Mouse (Mus musculus): ENCODE measurements around the gene Ppp4r2.
"Not testable (repeated sequence)": the region's sequence is repeated elsewhere in the genome, so short reads cannot be mapped to it uniquely, and the experiment has no call there.

Gene Ppp4r2

DNA sequence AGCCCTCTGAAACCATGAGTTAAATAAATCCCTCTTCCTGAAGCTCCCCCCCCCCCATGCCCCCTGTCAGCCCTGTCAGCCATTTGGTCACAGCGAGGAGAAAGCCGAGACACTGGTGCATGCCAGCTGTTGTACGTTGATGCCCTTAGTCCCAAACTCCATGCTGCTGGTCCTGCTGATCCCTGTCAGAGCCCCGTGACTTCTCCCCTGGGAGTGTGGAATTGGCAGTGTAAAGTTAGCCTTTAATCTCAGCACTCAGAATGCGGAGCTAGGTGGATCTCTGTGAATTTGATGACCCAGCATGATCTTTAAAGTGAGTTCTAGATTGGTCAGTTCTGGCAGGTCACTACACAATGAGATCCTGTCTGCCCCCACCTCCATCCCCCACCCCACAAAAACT, 3.7 kb upstream of the Ppp4r2 start:
- in situ Hi-C loops (cut with MboI; ENCODE audit: low sequenced_read_pairs): no loop called here

DNA sequence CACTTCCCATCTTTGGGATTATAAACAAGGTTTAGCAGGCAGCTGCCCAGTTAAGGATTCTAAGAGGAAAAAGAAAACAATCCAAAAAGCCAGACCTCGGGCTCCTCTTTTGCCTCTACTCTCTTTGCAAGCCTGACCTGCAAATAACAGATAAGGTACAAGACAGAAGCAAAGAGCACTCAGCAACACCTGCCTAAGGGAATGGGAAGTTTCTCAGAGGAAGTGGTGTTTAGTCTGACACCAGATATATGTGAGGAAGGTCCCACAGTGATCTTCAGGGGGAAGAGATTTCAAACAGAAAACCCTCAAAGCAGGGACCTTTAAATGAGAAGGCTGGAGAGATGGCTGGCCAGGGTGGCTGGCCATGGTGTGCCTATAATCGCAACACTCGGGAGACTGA, 2.2 kb upstream of the Ppp4r2 start:
- in situ Hi-C loops (cut with MboI; ENCODE audit: low sequenced_read_pairs): no loop called here

DNA sequence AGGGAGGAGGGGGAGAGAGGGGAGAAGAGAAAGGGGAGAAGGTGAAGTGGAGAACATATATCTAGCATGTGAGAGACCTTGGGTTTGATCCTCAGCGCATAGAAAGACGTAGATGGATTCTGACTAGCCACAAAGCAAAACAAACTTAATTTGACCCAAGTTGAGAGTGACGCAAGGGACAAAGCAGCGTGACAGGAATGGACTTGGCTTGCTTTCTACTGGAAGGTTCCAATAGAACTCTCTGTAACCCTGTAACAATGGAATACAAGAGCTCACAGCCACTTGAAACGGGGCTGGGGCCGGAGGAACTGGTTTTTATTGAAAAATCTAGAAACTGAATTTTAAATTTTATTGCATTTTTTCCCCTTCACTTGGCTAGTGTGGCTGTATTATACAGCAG, 1.7 kb upstream of the Ppp4r2 start:
- in situ Hi-C loops (cut with MboI; ENCODE audit: low sequenced_read_pairs): no loop called here

DNA sequence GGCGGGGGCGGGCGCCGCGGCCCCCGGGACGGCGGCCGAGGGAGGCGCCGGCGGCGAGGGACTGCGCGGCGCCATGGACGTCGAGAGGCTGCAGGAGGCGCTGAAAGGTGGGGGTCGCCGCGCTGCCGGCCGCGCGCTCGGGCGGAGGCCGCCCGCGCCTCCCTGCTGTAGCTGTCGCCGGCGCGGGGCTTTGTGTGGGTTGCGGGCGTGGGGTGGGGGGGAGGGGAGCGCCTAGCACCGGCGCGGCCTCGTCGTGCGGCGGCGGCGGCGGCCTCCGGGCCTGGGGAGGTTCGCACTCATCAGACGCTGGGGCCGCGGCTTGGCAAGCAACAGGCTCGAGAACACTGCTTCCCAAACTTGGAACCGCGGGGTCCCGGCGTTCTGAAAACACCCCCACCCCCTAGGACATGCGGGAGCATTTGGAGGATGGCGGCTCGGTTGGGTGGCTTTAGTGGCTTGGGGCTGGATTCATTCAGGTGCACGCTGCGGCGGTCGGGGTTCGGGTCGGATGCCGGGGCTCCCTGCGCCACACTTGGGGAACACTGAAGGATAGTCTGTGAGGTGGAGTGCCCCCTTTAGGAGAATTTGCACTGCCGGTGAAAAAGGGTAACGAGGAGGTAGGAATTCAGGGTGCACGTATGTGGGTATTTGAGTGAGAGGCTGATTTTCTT, 524 bp downstream of the Ppp4r2 start:
- in situ Hi-C loops (cut with MboI; ENCODE audit: low sequenced_read_pairs): no loop called here

DNA sequence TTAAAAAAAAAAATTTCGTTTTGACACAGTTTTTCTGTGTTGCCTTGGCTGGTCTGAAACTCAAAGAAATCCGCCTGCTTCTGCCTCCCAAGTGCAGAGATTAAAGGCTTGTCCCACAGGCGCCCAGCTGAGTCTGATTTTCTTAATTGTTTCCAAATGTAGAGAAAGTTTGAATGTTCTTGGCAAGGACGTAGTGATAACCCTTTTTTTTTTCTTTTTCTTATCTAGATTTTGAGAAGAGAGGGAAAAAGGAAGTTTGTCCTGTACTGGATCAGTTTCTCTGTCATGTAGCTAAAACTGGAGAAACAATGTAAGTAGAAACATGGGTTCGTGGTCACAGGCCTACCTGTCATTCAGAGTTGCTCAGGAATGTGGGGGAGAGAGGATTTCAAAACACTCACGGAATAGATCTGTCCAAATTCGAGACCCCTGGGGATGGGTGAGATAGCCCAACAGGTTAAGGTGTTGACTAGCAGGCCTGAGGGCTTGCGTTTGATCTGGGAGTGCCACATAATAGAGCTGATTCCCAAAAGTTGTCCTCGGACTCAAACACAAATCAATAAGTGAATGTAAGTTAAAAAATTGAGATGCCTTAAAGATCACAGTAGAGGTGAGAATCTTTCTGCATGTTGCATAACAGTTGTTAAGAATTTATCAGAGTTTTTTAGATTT, 1.2 kb downstream of the Ppp4r2 start:
- in situ Hi-C loops (cut with MboI; ENCODE audit: low sequenced_read_pairs): no loop called here

DNA sequence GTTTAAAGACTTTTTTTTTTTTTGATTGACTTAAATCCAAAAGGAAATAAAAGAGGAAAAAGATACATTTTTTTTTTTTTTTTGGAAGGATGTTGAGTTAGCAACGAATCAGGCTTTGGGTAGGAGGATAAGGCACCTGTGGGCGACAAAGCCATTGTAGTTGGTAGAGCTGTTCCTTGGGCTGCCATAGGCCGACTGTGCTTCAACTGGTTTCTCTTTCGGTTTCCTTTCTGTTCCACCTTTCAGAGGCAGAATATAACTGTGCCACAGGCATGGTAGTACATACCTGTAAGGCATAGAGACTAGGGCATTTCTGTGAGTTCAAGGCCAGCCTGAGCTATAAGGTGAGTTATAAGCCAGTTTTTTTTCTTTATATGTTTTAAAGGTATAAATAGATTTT, 11.6 kb downstream of the Ppp4r2 start:
- in situ Hi-C loops (cut with MboI; ENCODE audit: low sequenced_read_pairs): no loop called here

DNA sequence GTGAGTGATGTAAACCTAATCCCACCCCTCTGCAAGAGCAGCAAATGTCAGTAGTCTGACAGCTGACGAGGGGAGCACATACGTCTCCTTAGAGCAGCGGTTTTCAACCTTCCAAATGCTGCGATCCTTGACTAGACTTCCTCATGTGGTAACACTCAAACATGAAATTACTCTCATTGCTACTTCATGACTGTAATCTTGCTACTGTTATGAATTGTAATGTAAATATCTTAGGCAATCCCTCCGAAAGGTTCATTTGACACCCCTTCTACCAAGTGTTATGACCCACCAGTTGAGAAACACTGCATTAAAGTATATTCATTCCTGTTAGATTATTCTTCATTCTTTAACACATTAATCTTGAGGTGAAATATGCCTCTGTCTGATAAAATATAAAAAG, 13.8 kb downstream of the Ppp4r2 start:
- in situ Hi-C loops (cut with MboI; ENCODE audit: low sequenced_read_pairs): no loop called here

DNA sequence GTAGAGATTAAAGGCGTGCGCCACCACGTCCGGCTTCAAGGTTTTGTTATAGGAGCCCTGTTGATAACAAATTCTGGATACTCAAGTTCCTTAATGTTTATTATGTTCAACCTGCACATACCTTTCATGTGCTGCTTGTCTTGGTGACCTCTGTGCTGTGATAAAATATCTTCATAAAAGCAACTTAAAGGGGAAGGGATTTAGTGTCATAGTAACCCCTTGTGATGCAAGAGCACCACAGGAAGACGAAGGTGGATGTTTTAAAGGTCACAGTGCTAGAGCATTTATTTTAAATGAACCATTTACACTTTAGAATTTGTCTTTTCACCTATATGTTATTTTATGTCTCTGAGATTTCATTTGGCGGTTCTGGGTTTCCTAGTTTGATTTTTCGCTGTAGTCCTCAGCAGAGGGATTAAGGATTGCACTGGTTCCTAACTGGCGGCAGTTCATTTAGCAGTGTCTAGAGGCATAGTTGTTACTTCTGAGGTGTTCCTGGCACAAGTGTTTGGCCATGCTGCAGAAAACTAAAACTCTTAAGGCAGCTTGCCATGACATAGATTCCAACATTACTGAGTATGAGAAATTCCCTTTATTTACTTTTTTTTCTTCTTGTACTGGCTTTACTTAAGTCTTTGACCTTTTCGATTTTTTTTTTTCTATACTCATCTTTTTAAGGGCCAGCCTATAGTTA, 15.4 kb downstream of the Ppp4r2 start:
- in situ Hi-C loops (cut with MboI; ENCODE audit: low sequenced_read_pairs): no loop called here

DNA sequence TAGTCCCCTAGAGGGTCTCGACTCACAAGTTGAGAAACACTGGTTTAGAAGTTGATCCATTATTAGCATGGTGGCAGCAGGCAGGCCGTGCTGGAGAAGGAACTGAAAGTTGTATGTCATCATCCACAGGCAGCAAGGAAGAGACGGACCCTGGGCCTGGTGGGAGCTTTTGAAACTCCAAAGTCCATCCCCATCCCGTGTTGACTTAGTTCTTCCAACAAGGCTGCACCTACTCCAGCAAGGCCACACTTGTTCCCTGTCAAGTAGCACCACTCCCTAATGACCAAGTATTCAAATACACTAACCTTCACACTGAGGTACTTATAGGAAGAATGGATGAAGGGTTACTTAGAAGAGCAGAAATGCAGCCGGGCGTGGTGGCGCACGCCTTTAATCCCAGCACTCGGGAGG, 17.3 kb downstream of the Ppp4r2 start:
- in situ Hi-C loops (cut with MboI; ENCODE audit: low sequenced_read_pairs): no loop called here

DNA sequence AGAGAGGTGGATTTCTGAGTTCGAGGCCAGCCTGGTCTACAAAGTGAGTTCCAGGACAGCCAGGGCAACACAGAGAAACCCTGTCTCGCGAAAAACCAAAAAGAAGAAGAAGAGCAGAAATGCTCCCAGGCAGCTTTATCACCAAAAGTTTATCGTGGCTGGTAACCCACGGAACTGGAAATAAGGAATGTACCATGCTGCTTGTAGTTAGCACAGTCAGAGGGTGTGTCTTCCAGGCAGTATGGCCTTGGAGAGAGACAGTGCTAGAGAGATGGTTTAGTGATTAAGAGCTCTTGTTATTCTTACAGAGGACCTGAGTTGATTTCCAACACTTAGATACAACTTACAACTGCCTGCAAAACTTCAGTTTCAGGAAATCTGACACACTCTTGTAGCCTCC, 17.7 kb downstream of the Ppp4r2 start:
- in situ Hi-C loops (cut with MboI; ENCODE audit: low sequenced_read_pairs): no loop called here

DNA sequence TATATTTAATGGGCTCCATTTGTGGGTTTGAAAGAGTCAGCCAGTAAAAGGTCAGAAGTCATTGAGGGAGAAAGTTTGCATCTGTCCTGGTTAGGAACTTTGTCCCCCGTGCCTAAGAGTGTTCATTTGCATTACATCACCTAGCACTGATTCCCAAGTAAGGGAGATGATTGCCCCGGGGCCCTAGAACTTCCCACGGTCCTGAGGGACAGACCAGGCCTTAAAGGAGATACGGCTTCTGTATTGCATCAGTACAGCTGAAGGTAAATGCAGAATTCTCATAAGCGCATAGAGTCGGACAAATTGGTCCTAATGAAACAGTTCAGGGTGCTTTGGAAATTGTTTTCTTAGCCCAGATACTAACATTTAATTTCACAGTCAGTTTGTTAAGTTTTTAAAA, 31.9 kb downstream of the Ppp4r2 start:
- in situ Hi-C loops (cut with MboI; ENCODE audit: low sequenced_read_pairs): no loop called here

DNA sequence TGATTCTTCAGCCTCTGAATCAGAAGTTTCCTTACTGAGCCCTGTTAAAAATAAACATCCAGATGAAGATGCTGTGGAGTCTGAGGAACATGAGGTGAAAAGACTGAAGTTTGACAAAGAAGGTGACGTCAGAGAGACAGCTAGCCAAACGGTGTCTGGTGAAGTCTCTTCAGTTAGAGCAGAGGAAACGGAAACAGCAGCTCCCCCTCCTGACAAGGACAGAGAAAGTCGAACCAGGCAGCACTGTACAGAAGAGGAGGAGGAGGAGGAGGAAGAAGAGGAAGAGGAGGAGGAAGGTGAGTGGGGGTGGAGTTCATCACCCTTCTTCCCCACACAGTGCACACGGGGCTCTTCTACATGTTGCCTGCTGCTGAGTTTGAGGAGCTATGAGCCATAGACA, 32.4 kb downstream of the Ppp4r2 start:
- in situ Hi-C loops (cut with MboI; ENCODE audit: low sequenced_read_pairs): not testable (repeated sequence)

DNA sequence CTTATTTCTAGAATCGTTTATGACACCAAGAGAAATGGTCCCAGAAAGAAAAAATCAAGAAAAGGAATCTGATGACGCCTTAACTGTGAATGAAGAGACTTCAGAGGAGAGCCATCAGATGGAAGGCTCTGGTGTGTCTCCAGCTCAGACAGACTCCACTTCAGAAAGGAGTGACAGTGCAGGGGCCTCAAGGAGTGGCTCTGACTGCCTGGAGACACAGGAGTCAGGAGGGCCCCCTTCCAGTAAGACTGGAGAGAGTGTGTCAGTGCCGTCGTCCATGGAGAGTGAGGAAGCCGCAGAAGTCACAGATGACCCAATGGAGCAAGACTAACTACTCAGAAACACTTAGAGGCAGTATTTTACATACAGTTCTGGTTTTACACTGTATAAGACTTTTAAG, 32.8 kb downstream of the Ppp4r2 start:
- in situ Hi-C loops (cut with MboI; ENCODE audit: low sequenced_read_pairs): not testable (repeated sequence)

DNA sequence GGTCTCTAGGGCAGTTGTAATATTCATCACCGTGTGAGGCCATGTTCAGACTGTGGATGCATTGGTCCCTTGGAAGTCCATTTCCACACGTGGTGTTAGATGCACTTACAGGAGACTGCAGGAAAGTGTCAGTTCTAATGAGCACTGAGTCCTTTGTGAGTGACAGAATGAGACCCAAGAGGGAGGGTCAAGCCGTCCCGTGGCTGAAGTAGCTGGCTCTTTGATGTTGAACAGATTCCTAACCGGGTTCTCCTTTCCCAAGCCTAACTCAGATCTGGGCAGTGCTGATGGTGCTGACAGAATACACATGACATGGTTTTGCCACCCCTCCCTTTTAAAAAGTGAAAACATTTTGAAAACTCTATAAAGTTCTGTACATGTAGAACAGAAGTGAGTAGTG, 35.4 kb downstream of the Ppp4r2 start:
- in situ Hi-C loops (cut with MboI; ENCODE audit: low sequenced_read_pairs): no loop called here

DNA sequence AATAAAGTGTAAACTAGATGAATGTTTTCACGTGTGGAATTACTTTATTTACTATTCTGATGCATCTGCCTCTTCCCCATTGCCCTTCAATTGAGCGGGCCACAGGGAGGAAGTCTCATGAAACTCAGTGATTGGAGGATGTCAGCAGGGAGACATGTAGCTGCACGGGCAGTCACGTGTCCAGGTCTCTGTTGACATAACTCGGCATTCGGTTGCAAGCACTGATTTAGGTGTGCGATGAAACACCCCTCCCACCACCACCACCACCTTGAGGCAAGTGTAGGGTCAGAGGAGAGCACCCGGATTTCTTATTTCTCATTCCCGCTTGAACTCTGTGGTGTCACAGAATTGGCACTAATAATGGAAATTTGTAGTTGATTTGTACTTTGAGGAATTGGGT, 36.5 kb downstream of the Ppp4r2 start:
- in situ Hi-C loops (cut with MboI; ENCODE audit: low sequenced_read_pairs): loop anchor here (10.0 kb wide), 1 partner anchor 195 kb away; the partner anchor contains the start of gene Shq1

DNA sequence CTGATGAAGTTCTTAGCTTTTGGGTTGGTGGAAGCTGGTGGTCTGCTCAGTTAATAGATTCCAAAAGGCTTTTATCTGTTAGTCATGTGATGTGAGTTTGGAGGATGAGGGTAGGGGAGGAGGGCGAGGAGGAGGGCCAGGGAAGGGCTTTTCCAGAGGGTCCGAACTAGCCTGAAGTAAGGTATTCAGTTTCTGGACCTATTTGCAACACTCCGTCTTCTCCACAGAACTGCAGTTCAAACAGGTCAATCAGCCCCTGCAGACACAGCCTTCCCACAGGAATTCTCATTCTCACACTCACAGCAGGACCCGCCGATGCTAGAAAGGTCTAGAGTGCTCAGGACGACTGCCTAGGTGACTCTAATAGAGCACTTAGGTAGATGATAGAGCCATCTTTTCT, 39.8 kb downstream of the Ppp4r2 start:
- in situ Hi-C loops (cut with MboI; ENCODE audit: low sequenced_read_pairs): loop anchor here (10.0 kb wide), 1 partner anchor 198 kb away; the partner anchor contains the start of gene Shq1

DNA sequence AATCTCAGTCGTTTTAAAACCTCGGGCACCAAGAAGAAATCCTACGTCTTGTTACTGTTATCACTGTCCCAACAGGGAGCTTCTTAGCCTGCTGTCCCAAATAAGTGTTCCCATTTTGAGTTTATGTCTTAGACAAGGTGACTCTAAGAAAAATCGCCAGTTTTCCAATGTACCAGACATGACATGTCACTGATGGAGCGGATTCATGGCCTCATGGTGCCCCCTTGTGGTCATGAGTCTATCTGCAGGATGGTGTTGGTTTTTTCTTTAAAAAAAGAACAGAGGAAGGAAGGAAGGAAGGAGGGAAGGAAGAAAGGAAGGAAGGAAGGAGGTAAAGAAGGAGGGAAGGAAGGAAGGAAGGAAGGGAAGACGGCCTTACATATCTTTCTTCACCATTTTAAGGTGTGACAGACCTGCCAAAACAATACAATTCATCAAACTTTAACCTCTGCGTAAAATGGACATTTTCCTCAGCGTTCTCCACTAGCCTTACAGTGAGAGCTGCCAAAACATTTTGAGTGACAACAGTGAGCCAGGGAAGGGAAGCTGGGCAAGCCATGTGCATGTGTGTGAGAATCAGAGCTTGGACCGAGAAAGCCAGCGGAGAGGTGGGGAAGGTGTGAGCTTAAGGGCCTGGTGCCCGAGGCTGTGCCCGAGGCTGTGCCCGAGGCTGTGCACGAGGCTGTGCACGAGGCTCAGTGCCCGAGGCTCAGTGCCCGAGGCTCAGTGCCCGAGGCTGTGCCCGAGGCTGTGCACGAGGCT, 42.6 kb downstream of the Ppp4r2 start:
- in situ Hi-C loops (cut with MboI; ENCODE audit: low sequenced_read_pairs): loop anchor here (10.0 kb wide), 1 partner anchor 201 kb away; the partner anchor contains the start of gene Shq1

DNA sequence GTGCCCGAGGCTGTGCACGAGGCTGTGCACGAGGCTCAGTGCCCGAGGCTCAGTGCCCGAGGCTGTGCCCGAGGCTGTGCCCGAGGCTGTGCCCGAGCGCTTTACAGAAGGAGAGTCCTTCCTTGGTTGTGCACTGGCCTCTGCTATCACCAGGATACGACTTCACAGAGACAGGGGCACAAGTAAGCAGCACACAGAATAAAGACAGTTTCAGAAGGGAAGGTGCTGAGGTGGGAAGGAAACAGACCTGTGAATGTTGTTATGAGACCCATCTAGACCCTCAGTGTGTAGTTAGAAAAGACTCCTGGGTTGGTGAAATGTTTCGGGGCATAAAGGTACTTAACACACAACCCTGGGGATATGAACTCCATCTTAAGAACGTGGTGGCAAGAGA, 43.2 kb downstream of the Ppp4r2 start:
- in situ Hi-C loops (cut with MboI; ENCODE audit: low sequenced_read_pairs): loop anchor here (10.0 kb wide), 1 partner anchor 202 kb away; the partner anchor contains the start of gene Shq1

DNA sequence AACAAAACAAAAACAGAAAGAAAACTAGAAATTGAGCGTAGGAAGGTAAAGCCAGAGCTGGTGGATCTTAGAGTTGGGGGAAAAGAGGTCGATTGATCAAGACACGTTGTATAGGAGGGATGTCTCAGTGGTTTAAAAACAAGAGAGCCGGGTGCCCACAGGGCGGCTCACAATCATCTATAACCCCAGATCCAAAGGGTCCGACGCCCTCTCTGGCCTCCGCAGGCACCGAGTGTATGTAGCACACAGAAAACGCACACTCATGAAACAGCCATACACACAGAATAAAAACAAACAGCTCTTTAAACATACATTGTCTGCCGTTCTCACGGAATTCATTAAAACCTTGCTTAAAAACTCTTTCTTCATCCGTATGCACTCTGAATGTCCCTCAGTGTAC, 45.1 kb downstream of the Ppp4r2 start:
- in situ Hi-C loops (cut with MboI; ENCODE audit: low sequenced_read_pairs): loop anchor here (10.0 kb wide), 1 partner anchor 204 kb away; the partner anchor contains the start of gene Shq1

DNA sequence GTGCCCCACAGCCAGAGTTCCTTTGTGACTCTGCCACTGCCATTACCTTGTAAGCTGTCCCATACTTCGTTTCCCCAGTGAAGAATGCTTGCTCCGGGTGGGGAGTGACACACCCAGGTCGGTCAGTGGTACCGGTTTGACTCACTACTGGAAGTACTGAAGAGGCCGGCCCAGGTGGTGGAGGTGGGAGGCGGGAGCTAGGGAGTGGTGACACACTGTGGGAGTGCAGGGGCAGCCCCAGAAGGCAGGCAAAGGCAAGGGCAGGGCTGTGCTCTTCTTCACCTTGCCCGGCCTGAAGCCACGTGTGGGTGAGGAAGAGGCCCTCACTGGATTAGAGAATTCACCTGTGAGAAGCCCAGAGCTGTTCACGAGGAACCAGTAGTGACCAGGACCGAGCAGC, 46.2 kb downstream of the Ppp4r2 start:
- in situ Hi-C loops (cut with MboI; ENCODE audit: low sequenced_read_pairs): loop anchor here (10.0 kb wide), 1 partner anchor 205 kb away; the partner anchor contains the start of gene Shq1

DNA sequence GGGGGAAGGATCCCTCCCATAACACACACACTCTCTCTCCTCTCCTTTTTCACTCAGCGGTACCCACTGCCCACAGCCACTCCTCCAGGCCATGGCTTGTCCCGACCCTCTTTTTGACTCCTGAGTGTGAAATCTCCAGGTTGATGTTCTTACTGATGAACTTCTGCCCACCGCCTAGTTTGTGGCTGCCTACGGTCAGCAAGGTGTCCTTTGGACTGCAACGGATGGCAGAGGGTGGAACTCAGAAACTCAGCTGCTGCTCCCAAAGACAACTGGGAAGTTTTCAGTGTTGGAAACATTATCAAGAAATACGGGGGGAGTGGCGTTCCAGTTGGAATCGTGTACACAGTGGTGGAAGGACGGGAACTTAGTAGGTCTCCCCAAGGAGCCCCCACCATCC, 48.2 kb downstream of the Ppp4r2 start:
- in situ Hi-C loops (cut with MboI; ENCODE audit: low sequenced_read_pairs): no loop called here

All from CH12F3 (cell line).